Mouse (Mus musculus): Measurements from ENCODE around the gene Itln1. TPM values are rescaled to one million over a fixed set of nuclear protein-coding genes. Genes with fewer than 3 reads are reported as not detected.
A peak's percentile ranks its signal among the peaks of the same experiment; 100 is the strongest.
"Not testable (repeated sequence)": the region's sequence is repeated elsewhere in the genome, so short reads cannot be mapped to it uniquely, and the experiment has no call there.

The Itln1 gene
- polyA plus RNA-seq, 1 experiment from 2014 or later, result not detected

DNA sequence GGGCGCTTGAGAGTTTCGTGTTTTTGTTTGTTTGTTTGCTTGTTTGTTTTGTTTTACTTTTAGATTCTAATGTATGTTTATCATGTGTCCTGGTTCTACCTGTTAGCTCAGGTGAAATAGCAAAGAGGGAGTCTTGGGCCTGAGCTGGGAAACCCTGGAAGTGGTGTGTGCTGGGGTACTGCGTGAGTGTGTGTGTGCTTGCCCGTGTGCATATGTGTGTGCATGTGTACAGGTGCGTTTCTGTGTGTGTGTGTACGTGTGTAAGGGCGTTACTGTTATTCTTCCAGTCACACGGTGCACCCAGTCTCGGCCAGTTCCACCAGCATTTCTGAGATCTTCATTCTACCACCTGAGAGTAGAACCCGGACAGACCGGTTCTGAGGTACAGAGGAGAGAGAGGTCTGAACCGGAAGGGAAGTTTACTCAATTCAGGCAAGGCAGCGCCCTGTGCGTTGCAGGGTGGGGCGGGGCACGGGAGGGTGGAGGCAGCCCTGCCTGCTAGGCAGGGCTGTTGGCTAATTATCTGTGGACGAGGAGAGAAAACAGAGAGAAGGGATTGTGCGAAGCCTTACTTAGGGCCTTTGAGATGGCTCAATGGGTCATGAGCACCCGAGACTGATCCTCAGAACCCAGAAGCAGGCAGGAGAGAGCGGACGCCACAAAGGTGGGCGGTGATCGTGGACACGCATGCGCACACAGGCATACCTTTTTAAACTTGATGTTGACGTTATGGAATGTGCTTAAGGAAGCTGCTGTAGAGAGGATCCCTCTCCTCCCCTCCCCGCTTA, 57.1 kb downstream of the Itln1 start:
- H3K9me3 ChIP-seq (ENCODE audit: control insufficient read depth, low read length), result peaks cover 8% of the 10 kb centered on the region
- no peak overlapping the region; the same call in 1 of the 2 replicates for H3K9ac ChIP-seq (replicated peaks; ENCODE audit: low read length)
- ATAC-seq (ENCODE audit: low FRiP score, low TSS enrichment), result no peak
- peak overlapping the region; percentile 24 for H3K4me3 ChIP-seq (replicated peaks; ENCODE audit: low read depth, low read length)
- H3K36me3 ChIP-seq (ENCODE audit: control insufficient read depth, insufficient read depth, low read length), result no peaks in the 10 kb centered on the region
- 0 out of 2 replicates have a peak overlapping the region, but pooled peaks have one; percentile 26 for H3K27ac ChIP-seq (replicated peaks; ENCODE audit: low read depth, low read length)
- WGBS, result 63% methylated on average over 27 of the region's 27 CpGs
- no peaks in the 10 kb centered on the region for H3K27me3 ChIP-seq (ENCODE audit: control insufficient read depth, insufficient read depth, low read length)
- no peaks in the 10 kb centered on the region for H3K4me1 ChIP-seq (ENCODE audit: control insufficient read depth, insufficient read depth, low read length)
- peak; percentile 51 for DNase-seq
- H3K4me2 ChIP-seq (ENCODE audit: low read length), result peak overlapping the region; percentile 41

DNA sequence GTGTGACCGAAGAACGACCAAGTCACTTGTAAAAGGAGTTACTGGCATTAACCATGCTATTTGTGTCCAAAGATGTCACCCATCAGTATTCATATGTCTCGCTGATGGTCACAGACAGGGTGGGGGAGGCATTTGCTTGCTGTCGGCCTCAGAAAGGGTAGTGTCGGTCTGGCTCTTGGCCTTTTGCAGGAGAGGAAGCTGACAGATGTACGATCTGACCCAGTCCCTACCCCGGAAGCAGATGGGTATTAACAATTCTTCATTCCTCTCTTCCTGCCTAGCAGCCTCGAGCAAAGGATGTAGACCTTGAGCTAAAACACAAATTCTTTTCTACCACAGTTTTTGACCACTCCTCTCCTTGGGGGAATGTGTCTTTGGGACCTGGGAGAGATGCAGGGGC, 58.0 kb downstream of the Itln1 start:
- Histone ChIP-seq H3K27ac (replicated peaks; ENCODE audit: low read depth, low read length) (no peak overlapping the region), H3K27me3 (ENCODE audit: control insufficient read depth, insufficient read depth, low read length) (no peaks in the 10 kb centered on the region), H3K9ac (replicated peaks; ENCODE audit: low read length) (no peak overlapping the region), H3K9me3 (ENCODE audit: control insufficient read depth, low read length) (peaks cover 6% of the 10 kb centered on the region; the same call in 1 of the 2 replicates), H3K4me2 (ENCODE audit: low read length) (no peak overlapping the region), H3K4me1 (ENCODE audit: control insufficient read depth, insufficient read depth, low read length) (no peaks in the 10 kb centered on the region), H3K4me3 (replicated peaks; ENCODE audit: low read depth, low read length) (no peak overlapping the region), H3K36me3 (ENCODE audit: control insufficient read depth, insufficient read depth, low read length) (no peaks in the 10 kb centered on the region)
- WGBS, result 78% methylated on average over 8 of the region's 8 CpGs
- DNase-seq (no peak), ATAC-seq (ENCODE audit: low FRiP score, low TSS enrichment) (no peak)

DNA sequence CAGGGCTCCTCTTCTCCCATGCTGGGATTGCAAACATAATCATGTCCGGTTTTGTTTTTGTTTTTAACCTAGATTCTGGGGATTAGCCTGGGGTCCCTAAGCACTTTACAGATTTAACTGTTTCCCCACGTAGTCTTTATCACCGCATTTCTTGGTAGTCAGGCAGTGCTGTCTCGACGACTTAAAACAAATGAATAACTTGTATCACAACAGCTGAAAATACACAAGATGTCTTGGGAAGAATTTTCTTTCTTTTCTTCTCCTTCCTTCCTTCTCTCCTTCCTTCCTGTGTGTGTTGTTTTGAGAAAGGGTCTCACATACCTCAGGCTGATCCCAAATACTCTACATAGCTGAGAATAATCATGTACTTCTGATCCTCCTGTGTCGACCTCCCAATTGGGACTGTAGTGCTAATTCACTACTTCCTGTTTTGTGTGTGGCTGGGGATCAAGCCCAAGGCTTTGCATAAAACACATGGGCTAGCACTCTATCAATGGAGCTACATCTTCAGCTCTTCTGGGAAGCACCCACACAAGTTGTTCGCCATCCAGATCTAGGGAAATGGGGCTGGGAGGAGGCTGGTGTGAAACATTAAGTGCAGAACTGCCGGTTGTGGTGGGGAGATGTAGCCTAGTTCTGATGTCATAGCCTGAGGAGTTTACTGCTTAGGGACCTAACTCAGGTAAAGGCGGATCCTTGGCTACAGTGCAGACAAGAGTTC, 61.0 kb downstream of the Itln1 start:
- 77% methylated on average over 9 of the region's 9 CpGs for WGBS
- Histone ChIP-seq H3K4me2 (ENCODE audit: low read length) (no peak overlapping the region), H3K36me3 (ENCODE audit: control insufficient read depth, insufficient read depth, low read length) (no peaks in the 10 kb centered on the region), H3K9ac (replicated peaks; ENCODE audit: low read length) (no peak overlapping the region), H3K27ac (replicated peaks; ENCODE audit: low read depth, low read length) (no peak overlapping the region), H3K27me3 (ENCODE audit: control insufficient read depth, insufficient read depth, low read length) (no peaks in the 10 kb centered on the region), H3K9me3 (ENCODE audit: control insufficient read depth, low read length) (no peaks in the 10 kb centered on the region), H3K4me1 (ENCODE audit: control insufficient read depth, insufficient read depth, low read length) (no peaks in the 10 kb centered on the region), H3K4me3 (replicated peaks; ENCODE audit: low read depth, low read length) (no peak overlapping the region)
- ATAC-seq (ENCODE audit: low FRiP score, low TSS enrichment) (no peak), DNase-seq (no peak)

DNA sequence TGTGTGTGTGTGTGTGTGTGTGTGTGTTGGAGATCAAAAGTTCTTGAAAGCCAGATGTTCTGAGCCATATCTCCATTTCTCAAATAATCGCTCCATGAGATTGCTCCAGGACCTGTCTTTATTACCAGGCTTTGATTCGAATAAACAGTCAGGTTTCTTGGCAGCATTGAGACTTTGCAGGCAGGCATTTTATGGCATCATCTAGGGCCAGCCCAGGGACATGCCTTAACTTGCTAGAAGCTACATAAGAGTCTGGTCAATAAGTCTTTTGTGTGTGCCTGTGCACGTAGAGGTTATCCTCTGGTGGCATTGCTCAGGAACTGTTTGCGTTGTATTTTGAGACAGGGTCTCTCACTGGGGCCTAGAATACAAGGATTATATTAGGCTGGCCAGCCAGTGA, 61.6 kb downstream of the Itln1 start:
- H3K9ac ChIP-seq (replicated peaks; ENCODE audit: low read length), result no peak overlapping the region
- H3K4me2 ChIP-seq (ENCODE audit: low read length), result no peak overlapping the region
- DNase-seq (no peak), ATAC-seq (ENCODE audit: low FRiP score, low TSS enrichment) (no peak)
- H3K27me3 ChIP-seq (ENCODE audit: control insufficient read depth, insufficient read depth, low read length), result no peaks in the 10 kb centered on the region
- 80% methylated on average over 4 of the region's 4 CpGs for WGBS
- H3K4me3 ChIP-seq (replicated peaks; ENCODE audit: low read depth, low read length), result no peak overlapping the region
- no peaks in the 10 kb centered on the region for H3K36me3 ChIP-seq (ENCODE audit: control insufficient read depth, insufficient read depth, low read length)
- H3K4me1 ChIP-seq (ENCODE audit: control insufficient read depth, insufficient read depth, low read length), result no peaks in the 10 kb centered on the region
- no peak overlapping the region for H3K27ac ChIP-seq (replicated peaks; ENCODE audit: low read depth, low read length)
- no peaks in the 10 kb centered on the region for H3K9me3 ChIP-seq (ENCODE audit: control insufficient read depth, low read length)

DNA sequence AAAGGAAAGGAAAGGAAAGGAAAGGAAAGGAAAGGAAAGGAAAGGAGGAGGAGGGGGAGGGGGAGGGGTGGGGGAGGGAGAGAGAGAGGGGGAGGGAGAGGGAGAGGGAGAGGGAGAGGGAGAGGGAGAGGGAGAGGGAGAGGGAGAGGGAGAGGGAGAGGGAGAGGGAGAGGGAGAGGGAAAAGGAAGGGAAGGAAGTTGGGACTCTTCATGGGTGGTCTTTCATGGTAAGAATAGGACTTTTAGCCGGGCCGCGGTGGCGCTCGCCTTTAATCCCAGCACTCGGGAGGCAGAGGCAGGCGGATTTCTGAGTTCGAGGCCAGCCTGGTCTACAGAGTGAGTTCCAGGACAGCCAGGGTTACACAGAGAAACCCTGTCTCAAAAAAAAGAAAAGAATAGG, 63.2 kb downstream of the Itln1 start:
- 92% methylated on average over 8 of the region's 8 CpGs for WGBS
- not testable (repeated sequence) for H3K9ac ChIP-seq (replicated peaks; ENCODE audit: low read length); DNase-seq; ATAC-seq (ENCODE audit: low FRiP score, low TSS enrichment); H3K4me1 ChIP-seq (ENCODE audit: control insufficient read depth, insufficient read depth, low read length); H3K27me3 ChIP-seq (ENCODE audit: control insufficient read depth, insufficient read depth, low read length); H3K4me3 ChIP-seq (replicated peaks; ENCODE audit: low read depth, low read length); H3K4me2 ChIP-seq (ENCODE audit: low read length); H3K9me3 ChIP-seq (ENCODE audit: control insufficient read depth, low read length); H3K27ac ChIP-seq (replicated peaks; ENCODE audit: low read depth, low read length); H3K36me3 ChIP-seq (ENCODE audit: control insufficient read depth, insufficient read depth, low read length)

DNA sequence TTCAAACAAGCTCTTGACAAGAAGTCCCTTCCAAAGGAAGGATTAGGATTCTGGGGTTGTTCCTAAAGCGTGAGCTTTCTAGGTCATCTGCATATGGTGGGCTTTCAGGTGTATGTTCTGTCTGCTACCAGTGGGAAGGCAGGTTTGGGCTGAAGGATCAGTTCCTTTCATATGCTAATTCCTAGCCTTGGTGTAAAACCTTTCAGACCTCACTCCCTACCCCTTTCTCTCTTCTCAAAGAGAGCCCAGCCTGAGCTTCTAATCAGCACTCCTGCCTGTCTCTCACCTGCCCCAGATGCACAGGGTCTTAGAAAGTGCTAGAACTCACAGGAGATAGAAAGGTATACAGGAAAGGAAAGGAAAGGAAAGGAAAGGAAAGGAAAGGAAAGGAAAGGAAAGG, 63.6 kb downstream of the Itln1 start:
- H3K36me3 ChIP-seq (ENCODE audit: control insufficient read depth, insufficient read depth, low read length), result no peaks in the 10 kb centered on the region
- no peak for DNase-seq
- 56% methylated on average over 1 of the region's 1 CpGs for WGBS
- no peak overlapping the region for H3K27ac ChIP-seq (replicated peaks; ENCODE audit: low read depth, low read length)
- no peak overlapping the region for H3K9ac ChIP-seq (replicated peaks; ENCODE audit: low read length)
- H3K4me1 ChIP-seq (ENCODE audit: control insufficient read depth, insufficient read depth, low read length), result no peaks in the 10 kb centered on the region
- ATAC-seq (ENCODE audit: low FRiP score, low TSS enrichment), result no peak
- H3K27me3 ChIP-seq (ENCODE audit: control insufficient read depth, insufficient read depth, low read length), result no peaks in the 10 kb centered on the region
- H3K9me3 ChIP-seq (ENCODE audit: control insufficient read depth, low read length), result no peaks in the 10 kb centered on the region
- no peak overlapping the region for H3K4me3 ChIP-seq (replicated peaks; ENCODE audit: low read depth, low read length)
- no peak overlapping the region for H3K4me2 ChIP-seq (ENCODE audit: low read length)

DNA sequence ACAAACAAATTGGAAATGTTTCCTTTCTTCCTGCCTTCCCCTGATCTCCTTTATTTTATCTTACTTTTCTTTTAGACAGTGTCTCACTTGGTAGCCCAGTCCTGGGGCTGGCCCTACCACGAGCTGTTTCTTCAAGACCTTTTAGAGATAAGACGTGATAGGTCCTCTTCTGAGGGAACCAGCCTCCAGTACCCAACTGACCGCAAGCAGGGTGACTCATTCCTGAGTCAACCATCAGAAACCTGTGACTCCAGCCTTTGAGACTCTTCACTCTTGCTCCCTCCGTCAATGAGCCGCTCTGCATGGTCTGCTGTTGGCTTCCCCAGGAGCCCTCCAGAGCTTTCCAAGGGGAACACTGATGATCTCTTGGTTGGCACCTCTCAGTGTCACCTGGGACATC, 64.2 kb downstream of the Itln1 start:
- Histone ChIP-seq H3K9ac (replicated peaks; ENCODE audit: low read length) (no peak overlapping the region), H3K4me1 (ENCODE audit: control insufficient read depth, insufficient read depth, low read length) (no peaks in the 10 kb centered on the region), H3K4me2 (ENCODE audit: low read length) (no peak overlapping the region), H3K9me3 (ENCODE audit: control insufficient read depth, low read length) (no peaks in the 10 kb centered on the region), H3K27me3 (ENCODE audit: control insufficient read depth, insufficient read depth, low read length) (no peaks in the 10 kb centered on the region), H3K36me3 (ENCODE audit: control insufficient read depth, insufficient read depth, low read length) (no peaks in the 10 kb centered on the region), H3K27ac (replicated peaks; ENCODE audit: low read depth, low read length) (no peak overlapping the region), H3K4me3 (replicated peaks; ENCODE audit: low read depth, low read length) (no peak overlapping the region)
- WGBS, result 95% methylated on average over 5 of the region's 5 CpGs
- ATAC-seq (ENCODE audit: low FRiP score, low TSS enrichment) (no peak), DNase-seq (no peak)

DNA sequence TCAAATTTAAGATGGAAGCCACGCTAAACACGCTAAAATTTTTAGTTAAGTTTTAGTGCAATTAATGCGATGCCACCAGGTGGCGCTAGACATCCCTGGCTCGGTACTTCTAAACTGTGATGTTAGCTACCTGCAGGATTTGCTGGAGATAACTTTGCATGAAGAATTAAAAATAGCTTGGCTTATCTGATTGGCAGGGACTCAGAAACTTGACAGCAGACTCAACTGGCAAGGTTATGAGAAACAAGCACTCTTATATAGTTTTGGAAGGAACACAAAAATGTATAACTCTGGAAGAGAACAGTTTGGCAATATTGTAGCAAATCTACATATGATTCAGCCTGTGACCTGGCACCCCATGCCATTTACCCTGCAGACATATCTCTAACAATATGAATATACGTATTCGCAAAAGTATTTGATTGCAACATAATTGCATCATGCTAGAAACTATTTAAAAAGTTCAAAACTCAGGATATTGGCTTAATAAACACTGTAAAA, 64.7 kb downstream of the Itln1 start:
- WGBS, result 26% methylated on average over 7 of the region's 7 CpGs
- Histone ChIP-seq H3K4me1 (ENCODE audit: control insufficient read depth, insufficient read depth, low read length) (no peaks in the 10 kb centered on the region), H3K27ac (replicated peaks; ENCODE audit: low read depth, low read length) (no peak overlapping the region), H3K9ac (replicated peaks; ENCODE audit: low read length) (no peak overlapping the region), H3K9me3 (ENCODE audit: control insufficient read depth, low read length) (no peaks in the 10 kb centered on the region), H3K4me2 (ENCODE audit: low read length) (no peak overlapping the region), H3K27me3 (ENCODE audit: control insufficient read depth, insufficient read depth, low read length) (no peaks in the 10 kb centered on the region), H3K4me3 (replicated peaks; ENCODE audit: low read depth, low read length) (no peak overlapping the region), H3K36me3 (ENCODE audit: control insufficient read depth, insufficient read depth, low read length) (no peaks in the 10 kb centered on the region)
- ATAC-seq (ENCODE audit: low FRiP score, low TSS enrichment) (no peak), DNase-seq (peak; percentile 82)
